Mouse (Mus musculus): ENCODE measurements around the gene Brd1. TPM values are rescaled to one million over a fixed set of nuclear protein-coding genes. Genes with fewer than 3 reads are reported as not detected.
"Not testable (repeated sequence)": the region's sequence is repeated elsewhere in the genome, so short reads cannot be mapped to it uniquely, and the experiment has no call there.

The Brd1 gene
- polyA plus RNA-seq (2016; fragmentation: Nextera tagmentation; extraction: Ambion mirVana), result 23.9 and 26.5 TPM in 2 replicates

DNA sequence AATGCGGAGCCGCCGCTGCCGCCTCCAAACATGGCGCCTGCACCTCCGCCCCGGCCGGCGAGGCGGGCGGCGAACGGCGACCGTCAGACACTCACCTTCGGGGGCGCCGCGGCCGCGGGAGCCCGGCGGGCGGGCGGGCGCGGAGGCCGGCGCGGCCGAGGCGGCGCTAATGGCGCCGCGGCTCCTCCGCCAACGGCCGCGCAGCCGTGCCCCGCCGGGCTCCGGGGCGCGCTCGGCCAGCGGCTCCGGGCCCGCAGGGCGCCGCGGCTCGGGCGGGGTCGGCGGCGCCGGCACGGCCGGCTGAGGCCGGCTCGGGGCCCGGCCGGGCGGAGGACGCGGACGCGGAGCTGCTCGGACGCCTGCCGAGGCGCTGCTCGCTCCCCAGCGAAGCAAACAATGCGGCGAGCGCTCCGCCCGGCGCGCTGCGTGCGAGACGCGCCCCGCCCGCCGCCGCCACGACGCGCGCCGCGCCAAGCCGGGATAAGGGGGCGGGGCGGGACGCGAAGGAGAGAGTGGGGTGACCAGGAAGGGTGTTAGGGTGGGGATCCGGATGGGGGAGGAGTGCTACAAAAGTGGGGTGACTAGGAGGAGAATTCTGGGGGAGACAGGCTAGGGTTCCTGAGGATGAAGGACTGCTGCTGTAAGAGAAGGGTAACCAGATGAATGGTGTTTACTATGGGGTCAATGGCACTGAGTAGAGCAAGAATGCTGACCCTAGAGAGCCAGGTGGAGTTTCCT is at the start of gene Brd1:
TSS of gene Brd1 (minus strand) at position 400 of the 738 bp plus-strand sequence.
- peaks cover 31% of the 10 kb centered on the region for H3K36me3 ChIP-seq
- H3K4me1 ChIP-seq, result peaks cover 29% of the 10 kb centered on the region
- 11% methylated on average over 103 of the region's 103 CpGs for WGBS
- peak within 1 kb of the TSS; percentile 98 for H3K27ac ChIP-seq
- H3K9me3 ChIP-seq (replicated peaks), result no peaks in the 10 kb centered on the region
- peak; percentile 83 for DNase-seq (ENCODE audit: low spot score)
- peak within 1 kb of the TSS; percentile 99 for H3K4me3 ChIP-seq
- H3K27me3 ChIP-seq (ENCODE audit: low read depth, poor library complexity, severe bottlenecking), result no peaks in the 10 kb centered on the region

- H3K4me3 ChIP-seq; H3K27ac ChIP-seq; H3K27me3 ChIP-seq (ENCODE audit: low read depth, poor library complexity, severe bottlenecking); H3K9me3 ChIP-seq (replicated peaks); DNase-seq (ENCODE audit: low spot score); H3K4me1 ChIP-seq: not testable (repeated sequence)
- WGBS, result 85% methylated on average over 5 of the region's 5 CpGs
- peaks cover 94% of the 10 kb centered on the region for H3K36me3 ChIP-seq
Observed at GRCm38 (mm10) chr15:88774630-88775029, 40.6 kb upstream of the Brd1 start.

- H3K36me3 ChIP-seq, result peaks cover 79% of the 10 kb centered on the region
- H3K9me3 ChIP-seq (replicated peaks), result no peaks in the 10 kb centered on the region
- H3K4me3 ChIP-seq, result no peak overlapping the region
- no peaks in the 10 kb centered on the region for H3K27me3 ChIP-seq (ENCODE audit: low read depth, poor library complexity, severe bottlenecking)
- no peak overlapping the region for H3K27ac ChIP-seq
- DNase-seq (ENCODE audit: low spot score), result no peak
- no peaks in the 10 kb centered on the region for H3K4me1 ChIP-seq
- WGBS, result 79% methylated on average over 1 of the region's 1 CpGs
Observed at GRCm38 (mm10) chr15:88768537-88768936, 34.5 kb upstream of the Brd1 start.

DNA sequence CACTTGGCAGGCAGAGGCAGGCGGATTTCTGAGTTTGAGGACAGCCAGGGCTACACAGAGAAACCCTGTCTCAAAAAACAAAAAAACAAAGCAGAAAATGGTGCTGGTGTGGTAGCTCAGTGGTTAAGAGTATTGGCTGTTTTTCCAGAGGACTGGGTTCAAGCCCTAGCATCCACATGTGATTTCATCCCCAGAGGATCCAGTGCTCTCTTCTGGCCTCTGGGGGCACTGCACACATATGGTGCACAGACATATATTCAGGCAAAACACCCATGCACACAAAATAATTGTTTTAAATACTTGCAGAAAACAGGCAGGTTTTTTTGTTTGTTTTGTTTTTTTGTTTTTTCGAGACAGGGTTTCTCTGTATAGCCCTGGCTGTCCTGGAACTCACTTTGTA is 32.1 kb upstream of the Brd1 start:
- not testable (repeated sequence) for H3K9me3 ChIP-seq (replicated peaks); H3K4me1 ChIP-seq; DNase-seq (ENCODE audit: low spot score); H3K27ac ChIP-seq; H3K27me3 ChIP-seq (ENCODE audit: low read depth, poor library complexity, severe bottlenecking); H3K4me3 ChIP-seq
- peaks cover 80% of the 10 kb centered on the region for H3K36me3 ChIP-seq
- 96% methylated on average over 2 of the region's 2 CpGs for WGBS

- Histone ChIP-seq H3K27ac (no peak overlapping the region), H3K4me1 (no peaks in the 10 kb centered on the region), H3K9me3 (replicated peaks) (no peaks in the 10 kb centered on the region), H3K4me3 (no peak overlapping the region), H3K27me3 (ENCODE audit: low read depth, poor library complexity, severe bottlenecking) (no peaks in the 10 kb centered on the region), H3K36me3 (peaks cover 97% of the 10 kb centered on the region)
- WGBS, result 94% methylated on average over 4 of the region's 4 CpGs
- DNase-seq (ENCODE audit: low spot score), result no peak
Observed at GRCm38 (mm10) chr15:88761551-88761950, 27.5 kb upstream of the Brd1 start.

DNA sequence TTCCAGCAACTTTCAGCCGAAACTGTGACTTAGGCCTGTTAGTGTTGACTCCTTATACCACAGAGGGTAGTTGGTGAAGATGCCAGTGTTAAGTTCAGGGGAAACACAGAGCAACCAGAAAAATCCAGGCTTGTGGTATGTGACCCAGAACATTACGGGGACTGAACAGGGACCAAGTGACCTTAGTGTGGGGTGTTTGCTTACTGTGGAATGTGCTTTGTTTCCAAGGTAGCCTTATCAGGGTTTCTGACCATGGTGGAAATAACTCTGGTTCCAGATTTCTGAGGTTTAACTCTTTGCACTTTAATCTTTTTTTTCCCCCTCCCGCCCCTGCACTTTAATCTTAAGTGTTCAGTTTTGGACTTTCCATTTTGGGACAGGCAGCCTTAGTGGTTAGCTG is 24.0 kb upstream of the Brd1 start:
- H3K4me1 ChIP-seq, result peaks cover 9% of the 10 kb centered on the region
- no peak overlapping the region for H3K27ac ChIP-seq
- H3K36me3 ChIP-seq, result peaks cover 85% of the 10 kb centered on the region
- H3K9me3 ChIP-seq (replicated peaks), result no peaks in the 10 kb centered on the region
- DNase-seq (ENCODE audit: low spot score), result no peak
- no peaks in the 10 kb centered on the region for H3K27me3 ChIP-seq (ENCODE audit: low read depth, poor library complexity, severe bottlenecking)
- no peak overlapping the region for H3K4me3 ChIP-seq
- 89% methylated on average over 3 of the region's 3 CpGs for WGBS

- Histone ChIP-seq H3K36me3 (peaks cover 62% of the 10 kb centered on the region), H3K27ac (no peak overlapping the region), H3K9me3 (replicated peaks) (no peaks in the 10 kb centered on the region), H3K27me3 (ENCODE audit: low read depth, poor library complexity, severe bottlenecking) (no peaks in the 10 kb centered on the region), H3K4me3 (no peak overlapping the region), H3K4me1 (peaks cover 15% of the 10 kb centered on the region)
- 98% methylated on average over 18 of the region's 18 CpGs for WGBS
- DNase-seq (ENCODE audit: low spot score), result no peak
Observed at GRCm38 (mm10) chr15:88755761-88756160, 21.7 kb upstream of the Brd1 start.

GRCm38 (mm10) chr15:88754896-88755295 is 20.9 kb upstream of the Brd1 start:
- H3K9me3 ChIP-seq (replicated peaks), result no peaks in the 10 kb centered on the region
- H3K27me3 ChIP-seq (ENCODE audit: low read depth, poor library complexity, severe bottlenecking), result no peaks in the 10 kb centered on the region
- WGBS, result 94% methylated on average over 2 of the region's 2 CpGs
- no peak overlapping the region for H3K4me3 ChIP-seq
- peaks cover 20% of the 10 kb centered on the region for H3K4me1 ChIP-seq
- H3K36me3 ChIP-seq, result peaks cover 53% of the 10 kb centered on the region
- DNase-seq (ENCODE audit: low spot score), result no peak
- H3K27ac ChIP-seq, result no peak overlapping the region

- WGBS, result 3% methylated on average over 8 of the region's 8 CpGs
- Histone ChIP-seq H3K27ac (peak overlapping the region; percentile 96), H3K4me1 (peaks cover 20% of the 10 kb centered on the region), H3K27me3 (ENCODE audit: low read depth, poor library complexity, severe bottlenecking) (no peaks in the 10 kb centered on the region), H3K4me3 (peak overlapping the region; percentile 95), H3K9me3 (replicated peaks) (no peaks in the 10 kb centered on the region), H3K36me3 (peaks cover 28% of the 10 kb centered on the region)
- DNase-seq (ENCODE audit: low spot score), result no peak
Observed at GRCm38 (mm10) chr15:88752403-88752733, 18.3 kb upstream of the Brd1 start.

- DNase-seq (ENCODE audit: low spot score), result peak; percentile 77
- no peaks in the 10 kb centered on the region for H3K27me3 ChIP-seq (ENCODE audit: low read depth, poor library complexity, severe bottlenecking)
- H3K9me3 ChIP-seq (replicated peaks), result no peaks in the 10 kb centered on the region
- H3K27ac ChIP-seq, result peak within 1 kb of the TSS; percentile 96
- peaks cover 22% of the 10 kb centered on the region for H3K36me3 ChIP-seq
- H3K4me1 ChIP-seq, result peaks cover 20% of the 10 kb centered on the region
- 2% methylated on average over 117 of the region's 119 CpGs for WGBS
- peak within 1 kb of the TSS; percentile 95 for H3K4me3 ChIP-seq
Observed at GRCm38 (mm10) chr15:88751564-88752402, 17.8 kb upstream of the Brd1 start, which contains the start of gene Zbed4. Gene Zbed4, plus strand, starts transcription at chr15:88751660.

DNA sequence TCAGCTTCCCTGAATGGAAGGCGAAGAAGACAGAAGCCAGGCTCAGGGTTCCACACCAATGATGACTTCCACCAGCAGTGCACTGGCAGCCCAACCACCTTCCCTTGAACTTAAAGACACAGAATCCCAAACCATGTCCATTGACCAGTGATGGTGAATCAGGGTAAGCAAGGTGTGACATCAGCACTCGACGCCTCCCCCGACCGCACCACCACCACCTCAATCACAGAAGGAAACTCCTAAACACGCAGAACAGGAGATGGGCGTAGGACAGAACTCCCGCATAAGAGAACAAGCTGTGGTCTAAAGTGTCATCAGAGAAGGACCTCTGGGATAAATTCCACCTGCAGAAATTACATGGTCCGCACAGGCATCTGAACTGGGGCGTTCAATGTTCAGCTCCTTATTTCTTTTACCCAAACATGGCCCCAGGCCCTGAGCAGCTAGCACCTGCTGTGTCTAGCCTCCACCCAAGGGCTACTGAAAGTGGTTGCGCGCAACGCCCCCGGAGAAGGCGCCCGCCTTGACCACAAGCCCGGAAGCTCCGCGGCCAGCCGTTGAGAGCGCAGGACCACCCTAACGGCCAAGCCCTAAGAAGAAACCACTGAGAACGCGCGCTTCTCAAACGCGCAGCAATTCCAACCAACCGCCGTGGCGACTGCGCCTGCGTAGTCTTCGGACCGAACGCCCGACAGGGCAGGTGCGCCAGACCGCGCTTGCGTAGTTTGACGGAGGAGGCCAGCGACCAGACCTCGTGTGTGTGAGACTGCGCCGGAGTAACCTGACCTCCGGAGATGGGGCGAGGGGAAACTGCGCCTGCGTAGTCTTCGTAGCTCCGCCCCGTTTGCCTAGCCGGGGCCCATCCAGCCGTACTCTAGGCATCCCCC is 16.9 kb upstream of the Brd1 start:
- no peaks in the 10 kb centered on the region for H3K27me3 ChIP-seq (ENCODE audit: low read depth, poor library complexity, severe bottlenecking)
- peak overlapping the region; percentile 96 for H3K27ac ChIP-seq
- H3K4me3 ChIP-seq, result peak overlapping the region; percentile 95
- no peaks in the 10 kb centered on the region for H3K9me3 ChIP-seq (replicated peaks)
- peak; percentile 98 for DNase-seq (ENCODE audit: low spot score)
- peaks cover 13% of the 10 kb centered on the region for H3K36me3 ChIP-seq
- H3K4me1 ChIP-seq, result peaks cover 20% of the 10 kb centered on the region
- WGBS, result 7% methylated on average over 54 of the region's 54 CpGs

DNA sequence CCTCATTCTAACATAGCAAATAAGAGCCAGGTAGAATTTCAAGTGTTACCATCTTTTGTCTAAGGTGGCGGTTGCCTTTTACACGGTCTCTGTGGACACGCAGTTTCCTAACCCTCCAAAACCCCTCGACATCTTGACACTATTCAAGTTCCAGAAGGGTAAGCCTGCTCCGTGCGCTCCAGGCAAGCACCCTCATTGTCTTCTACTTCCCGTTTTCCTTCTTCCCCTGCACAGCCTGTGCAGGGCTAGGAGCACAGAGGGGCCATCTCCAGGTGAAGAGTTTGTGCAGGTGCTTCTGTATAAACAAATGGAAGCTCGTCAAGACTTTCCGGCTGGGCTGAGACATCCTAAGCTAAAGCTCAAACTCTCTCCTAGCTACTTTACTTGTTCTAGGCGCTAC is 16.0 kb upstream of the Brd1 start:
- Histone ChIP-seq H3K27me3 (ENCODE audit: low read depth, poor library complexity, severe bottlenecking) (no peaks in the 10 kb centered on the region), H3K27ac (no peak overlapping the region), H3K4me3 (no peak overlapping the region), H3K9me3 (replicated peaks) (no peaks in the 10 kb centered on the region), H3K4me1 (peaks cover 20% of the 10 kb centered on the region), H3K36me3 (peaks cover 4% of the 10 kb centered on the region)
- 90% methylated on average over 10 of the region's 10 CpGs for WGBS
- no peak for DNase-seq (ENCODE audit: low spot score)
